Mouse (Mus musculus) kidney, embryonic 16.5 days (tissue): ENCODE results near the gene Zfp663. TPM values are rescaled to one million over a fixed set of nuclear protein-coding genes. Genes with fewer than 3 reads are reported as not detected.
A peak's percentile ranks its signal among the peaks of the same experiment; 100 is the strongest.

Source experiments
- ATAC-seq: fragments of 200-750 bp; cut with Nextera tagmentation; 2 replicates; pipeline ENCODE4 v1.8.0; 2017; ENCODE audit warnings: moderate TSS enrichment; ENCODE audit not compliant: low FRiP score, low TSS enrichment
- H3K27ac ChIP-seq: fragments of 300-500 bp; sonication (generic); 2 replicates; pipeline ENCODE4 v1.5.1; 2014; ENCODE audit warnings: low read length
- H3K27me3 ChIP-seq: fragments of 300-500 bp; sonication (generic); 2 replicates; pipeline ENCODE4 v1.6.1; 2014; ENCODE audit warnings: low read length, control low read depth, mixed read lengths; ENCODE audit not compliant: insufficient read depth
- H3K36me3 ChIP-seq: fragments of 300-500 bp; sonication (generic); 2 replicates; pipeline ENCODE4 v1.6.1; 2014; ENCODE audit warnings: low read length, control low read depth, mixed read lengths; ENCODE audit not compliant: insufficient read depth
- H3K4me1 ChIP-seq: fragments of 300-500 bp; sonication (generic); 2 replicates; pipeline ENCODE4 v1.6.1; 2014; ENCODE audit warnings: low read length, control low read depth, mixed read lengths; ENCODE audit not compliant: insufficient read depth
- H3K4me2 ChIP-seq: fragments of 300-500 bp; sonication (generic); replicated peaks from 2 replicates; pipeline ENCODE4 v1.6.1; 2014; ENCODE audit warnings: low read depth, low read length
- H3K4me3 ChIP-seq: fragments of 300-500 bp; sonication (generic); 2 replicates; pipeline ENCODE4 v1.5.1; 2014; ENCODE audit warnings: mild to moderate bottlenecking, low read length
- H3K9ac ChIP-seq: fragments of 300-500 bp; sonication (generic); replicated peaks from 2 replicates; pipeline ENCODE4 v1.6.1; 2014; ENCODE audit warnings: low read length
- H3K9me3 ChIP-seq: fragments of 300-500 bp; sonication (generic); 2 replicates; pipeline ENCODE4 v1.6.1; 2016; ENCODE audit warnings: low read length, control low read depth
- WGBS: fragments of 180-500 bp; shearing (Covaris S2); extraction: QIAGEN DNeasy Blood & Tissue Kit; methylation state at CpG from one replicate; pipeline ENCODE4 v1.1.7; 2014; 5-methylcytosine and 5-hydroxymethylcytosine counted together
- polyA plus RNA-seq: library from polyadenylated mRNA; unstranded; fragments of >200 nt; fragmentation: Nextera tagmentation; extraction: Ambion mirVana; gene quantifications from 2 replicates; pipeline ENCODE4 v1.2.1, GENCODE M21; 2015

The Zfp663 gene
- polyA plus RNA-seq, 1 experiment from 2014 or later: 1.1 TPM

DNA sequence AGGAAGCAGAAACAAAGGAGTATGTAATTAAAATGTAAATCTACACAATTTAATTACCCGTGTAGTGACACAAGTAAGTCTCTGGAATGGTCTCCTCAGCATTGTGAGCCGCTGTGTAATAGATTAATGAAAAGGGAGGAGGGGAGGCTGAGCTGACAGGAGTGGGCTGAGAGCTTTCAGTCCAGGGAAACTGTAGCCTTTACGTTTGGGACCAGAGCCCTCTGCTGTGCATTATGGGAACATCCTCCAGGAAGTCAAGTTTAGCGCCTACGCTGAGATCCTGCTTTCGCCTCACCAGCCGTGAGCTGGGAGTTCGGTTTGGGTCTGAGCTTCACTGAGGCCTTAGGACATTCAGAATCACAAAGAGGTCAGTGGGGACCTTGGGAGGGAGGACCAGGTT, 19.1 kb downstream of the Zfp663 start:
- 13% methylated on average over 8 of the region's 8 CpGs for WGBS
- Histone ChIP-seq H3K4me1 (no peaks in the 10 kb centered on the region), H3K27ac (no peak overlapping the region), H3K36me3 (no peaks in the 10 kb centered on the region), H3K27me3 (no peaks in the 10 kb centered on the region), H3K4me3 (no peak overlapping the region), H3K9ac (no peak overlapping the region), H3K4me2 (0 out of 2 replicates have a peak overlapping the region, but pooled peaks have one; percentile 20), H3K9me3 (peaks cover 22% of the 10 kb centered on the region)
- ATAC-seq: peak; percentile 63

DNA sequence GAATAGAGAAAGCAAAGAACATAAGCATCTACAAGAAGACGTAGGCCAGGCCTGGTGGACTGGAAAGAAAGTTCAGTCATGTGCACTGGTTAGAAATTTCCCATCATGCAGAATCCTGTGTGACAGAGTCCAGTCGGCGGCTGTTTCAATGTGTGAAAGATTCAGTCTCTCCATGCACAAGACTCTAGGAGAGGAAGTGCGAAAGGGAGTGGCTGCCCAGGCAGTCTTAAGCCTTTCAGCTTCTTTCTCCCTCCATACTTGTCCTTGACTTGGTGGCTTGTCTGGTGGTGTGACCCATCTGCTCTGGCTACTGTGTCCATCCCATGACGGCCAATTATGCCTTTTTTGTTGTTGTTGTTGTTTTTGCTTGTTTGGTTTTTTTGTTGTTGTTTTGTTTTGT, 22.3 kb downstream of the Zfp663 start:
- H3K27me3 ChIP-seq: no peaks in the 10 kb centered on the region
- no peaks in the 10 kb centered on the region for H3K4me1 ChIP-seq
- no peak overlapping the region for H3K9ac ChIP-seq
- no peaks in the 10 kb centered on the region for H3K36me3 ChIP-seq
- H3K9me3 ChIP-seq: no peaks in the 10 kb centered on the region
- H3K4me3 ChIP-seq: no peak overlapping the region
- H3K4me2 ChIP-seq: no peak overlapping the region
- no peak for ATAC-seq
- no peak overlapping the region for H3K27ac ChIP-seq
- 86% methylated on average over 5 of the region's 5 CpGs for WGBS

DNA sequence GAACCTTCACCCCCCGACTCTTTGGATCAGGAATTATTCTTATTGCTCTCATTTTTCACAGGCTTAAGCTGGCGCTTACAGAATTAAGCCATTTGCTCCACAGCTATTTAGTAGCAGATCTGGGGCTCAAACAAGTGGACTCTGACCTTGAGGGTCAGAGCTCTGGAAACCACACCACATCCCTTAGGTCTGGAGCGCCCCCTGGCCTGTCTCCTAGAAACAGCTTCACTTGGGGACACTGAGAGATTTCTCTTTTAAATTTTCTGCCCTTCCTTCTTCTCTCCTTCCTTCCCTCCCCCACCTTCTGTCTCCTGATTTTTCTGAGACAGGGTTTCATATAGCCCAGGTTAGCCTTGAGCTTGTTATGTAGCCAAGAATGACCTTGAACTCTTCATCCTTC, 31.3 kb downstream of the Zfp663 start:
- Histone ChIP-seq H3K9ac (no peak overlapping the region), H3K9me3 (no peaks in the 10 kb centered on the region), H3K4me3 (no peak overlapping the region), H3K27me3 (no peaks in the 10 kb centered on the region), H3K4me2 (no peak overlapping the region), H3K4me1 (peaks cover 5% of the 10 kb centered on the region; the same call in 1 of the 2 replicates), H3K36me3 (no peaks in the 10 kb centered on the region), H3K27ac (no peak overlapping the region)
- WGBS: 29% methylated on average over 3 of the region's 3 CpGs
- ATAC-seq: no peak

DNA sequence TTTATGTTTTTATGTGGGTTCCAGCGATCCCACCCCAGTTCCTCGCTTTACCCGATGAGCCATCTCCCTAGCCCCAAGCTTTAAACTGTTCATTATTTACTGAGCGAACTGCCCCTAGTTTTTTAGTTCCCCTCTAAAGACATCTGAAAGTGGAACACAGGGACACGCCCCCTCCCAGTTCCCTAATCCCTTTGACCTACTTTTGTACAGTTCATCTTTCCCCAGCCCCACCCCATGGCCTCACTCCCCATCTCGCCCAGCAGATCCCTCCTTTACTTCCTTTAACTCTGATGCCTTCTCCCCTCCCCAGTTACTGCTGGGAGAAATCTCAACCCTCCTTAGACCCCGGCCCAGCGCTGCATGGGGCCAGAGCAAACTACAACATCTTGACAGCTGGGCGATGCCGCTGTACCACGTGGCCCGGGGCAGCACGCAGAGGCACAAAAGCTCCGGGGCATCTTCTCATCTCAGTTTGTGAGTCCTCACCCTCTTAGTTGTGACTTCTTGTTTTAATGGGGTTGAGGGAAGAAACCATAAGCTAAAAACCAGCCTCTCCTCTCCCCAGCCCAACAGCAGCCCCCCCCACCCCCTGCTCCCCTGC, 35.8 kb downstream of the Zfp663 start:
- H3K27me3 ChIP-seq: no peaks in the 10 kb centered on the region
- peaks cover 5% of the 10 kb centered on the region; the same call in 1 of the 2 replicates for H3K4me1 ChIP-seq
- ATAC-seq: no peak
- H3K36me3 ChIP-seq: no peaks in the 10 kb centered on the region
- H3K4me3 ChIP-seq: no peak overlapping the region
- no peak overlapping the region for H3K9ac ChIP-seq
- no peak overlapping the region for H3K27ac ChIP-seq
- H3K9me3 ChIP-seq: peaks cover 6% of the 10 kb centered on the region
- no peak overlapping the region for H3K4me2 ChIP-seq
- WGBS: 54% methylated on average over 14 of the region's 14 CpGs

DNA sequence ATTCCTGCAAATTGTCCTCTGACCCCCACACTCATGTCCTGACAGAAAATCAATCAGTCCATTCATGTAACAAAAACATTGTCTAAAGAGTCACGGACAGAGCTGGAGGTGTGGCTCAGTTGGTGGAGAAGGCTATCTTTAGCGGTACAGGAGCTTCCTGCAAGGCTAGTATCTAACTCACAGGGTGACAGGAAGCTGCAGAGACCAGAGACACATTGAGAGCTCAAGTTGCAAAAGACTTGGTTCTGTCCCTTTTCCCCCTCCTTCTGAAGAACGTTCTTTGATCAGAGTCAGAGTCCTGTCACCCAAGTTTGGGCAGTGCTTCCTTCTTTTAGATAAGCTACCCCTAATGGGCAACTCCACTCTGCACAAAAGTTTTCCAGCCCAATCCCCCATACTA, 38.8 kb downstream of the Zfp663 start:
- Histone ChIP-seq H3K27me3 (no peaks in the 10 kb centered on the region), H3K9ac (no peak overlapping the region), H3K4me1 (peaks cover 19% of the 10 kb centered on the region), H3K4me3 (no peak overlapping the region), H3K4me2 (no peak overlapping the region), H3K27ac (no peak overlapping the region), H3K9me3 (peaks cover 6% of the 10 kb centered on the region), H3K36me3 (no peaks in the 10 kb centered on the region)
- no peak for ATAC-seq
- 25% methylated on average over 3 of the region's 3 CpGs for WGBS

DNA sequence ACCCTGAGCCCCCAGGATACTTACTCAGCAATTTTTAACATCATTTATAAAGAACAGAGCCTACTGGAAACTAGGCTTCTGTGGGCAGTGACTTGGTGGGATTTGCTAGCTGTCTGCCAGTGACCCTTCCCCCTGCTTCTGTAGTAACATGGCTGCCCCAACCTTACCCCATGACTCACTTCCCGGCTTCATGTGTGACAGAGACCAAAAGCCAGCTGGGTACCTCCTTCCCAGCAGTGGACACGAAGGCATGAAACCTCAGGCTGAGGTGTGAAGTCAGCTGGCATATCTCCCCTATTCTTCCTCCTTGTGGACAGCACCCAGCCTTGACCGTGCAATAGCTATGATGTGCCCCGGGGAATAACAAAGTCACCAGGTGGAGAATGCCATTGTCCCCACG, 39.8 kb downstream of the Zfp663 start:
- Histone ChIP-seq H3K4me1 (peaks cover 29% of the 10 kb centered on the region), H3K9me3 (peaks cover 6% of the 10 kb centered on the region), H3K4me3 (no peak overlapping the region), H3K36me3 (no peaks in the 10 kb centered on the region), H3K27ac (no peak overlapping the region), H3K27me3 (no peaks in the 10 kb centered on the region), H3K4me2 (no peak overlapping the region), H3K9ac (no peak overlapping the region)
- 66% methylated on average over 5 of the region's 5 CpGs for WGBS
- no peak for ATAC-seq

DNA sequence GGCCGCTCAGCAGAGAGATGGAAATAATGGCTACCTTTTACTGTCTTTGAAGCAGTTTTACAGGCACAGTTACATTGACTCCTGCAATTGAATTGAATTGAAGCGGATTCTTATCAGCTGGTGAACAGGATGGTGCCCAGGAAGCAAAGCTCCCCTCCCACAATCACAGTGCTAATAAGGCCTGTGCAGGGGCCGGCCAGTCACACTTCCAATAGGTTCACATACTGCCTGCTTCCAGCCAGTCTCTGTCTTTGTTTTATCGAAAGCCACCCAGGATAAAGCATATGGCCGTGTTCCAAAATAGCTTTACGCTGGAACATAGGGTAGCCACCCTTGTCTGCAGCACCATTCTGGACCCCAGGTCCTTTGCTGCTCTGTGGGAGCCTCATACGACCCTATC, 41.1 kb downstream of the Zfp663 start:
- ATAC-seq: no peak
- Histone ChIP-seq H3K36me3 (peaks cover 3% of the 10 kb centered on the region; the same call in 1 of the 2 replicates), H3K9me3 (peaks cover 6% of the 10 kb centered on the region), H3K4me1 (peaks cover 42% of the 10 kb centered on the region), H3K27ac (no peak overlapping the region; the same call in 1 of the 2 replicates), H3K4me3 (peak overlapping the region; percentile 99; the same call in 1 of the 2 replicates), H3K4me2 (peak overlapping the region; percentile 94), H3K27me3 (no peaks in the 10 kb centered on the region), H3K9ac (peak overlapping the region; percentile 77)
- 53% methylated on average over 7 of the region's 7 CpGs for WGBS

DNA sequence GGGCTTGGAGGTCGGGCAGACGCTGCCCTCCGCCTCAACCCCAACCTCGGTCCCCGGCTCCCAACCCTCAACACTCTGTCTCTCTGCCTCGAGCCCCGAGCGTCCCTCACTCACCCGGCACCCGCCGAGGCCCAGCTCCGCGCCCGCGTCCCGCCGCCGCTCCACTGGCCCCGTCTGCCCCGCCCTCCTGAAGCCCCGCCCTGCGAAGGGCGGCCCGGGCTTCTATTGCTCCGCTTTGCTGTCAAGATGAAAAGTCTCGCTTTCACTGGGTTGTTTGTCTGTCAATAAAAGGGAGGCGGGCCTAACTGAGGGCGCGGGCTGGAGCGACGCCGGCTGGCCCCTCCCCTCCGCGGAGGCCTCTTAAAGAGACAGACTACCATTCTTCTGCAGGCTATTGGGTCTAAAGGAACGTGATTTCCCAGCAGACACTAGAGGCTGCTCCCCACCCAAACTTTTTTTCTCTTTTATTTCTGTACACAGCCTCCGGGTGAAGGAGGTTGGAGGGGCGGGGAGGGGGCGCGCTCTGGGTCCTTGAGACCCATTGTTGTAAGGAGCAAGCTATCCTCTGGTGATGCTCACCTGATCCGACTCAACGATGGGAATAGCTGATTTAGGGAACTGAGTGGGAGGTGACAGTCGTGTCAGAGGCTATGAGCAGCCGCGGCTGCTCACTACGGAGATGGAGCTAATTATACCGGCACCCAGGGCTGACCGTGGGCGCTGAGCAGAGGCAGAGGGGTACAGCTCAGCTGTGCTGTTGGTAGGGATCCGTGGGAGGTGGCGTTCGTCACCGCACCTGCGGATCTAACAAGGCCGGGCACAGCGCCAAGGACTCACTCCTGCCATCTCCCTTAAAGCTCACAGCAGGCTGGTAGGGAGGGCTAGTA, 42.0 kb downstream of the Zfp663 start, which contains the start of gene Elmo2:
TSS of gene Elmo2 (minus strand) at position 176 of the 887 bp plus-strand sequence.
- Histone ChIP-seq H3K27me3 (no peaks in the 10 kb centered on the region), H3K9ac (peak within 1 kb of the TSS; percentile 92), H3K4me1 (peaks cover 51% of the 10 kb centered on the region), H3K36me3 (peaks cover 3% of the 10 kb centered on the region; the same call in 1 of the 2 replicates), H3K4me3 (peak within 1 kb of the TSS; percentile 99), H3K4me2 (peak within 1 kb of the TSS; percentile 94), H3K9me3 (peaks cover 6% of the 10 kb centered on the region), H3K27ac (peak within 1 kb of the TSS; percentile 73)
- ATAC-seq: peak; percentile 97
- 0% methylated on average over 55 of the region's 55 CpGs for WGBS

DNA sequence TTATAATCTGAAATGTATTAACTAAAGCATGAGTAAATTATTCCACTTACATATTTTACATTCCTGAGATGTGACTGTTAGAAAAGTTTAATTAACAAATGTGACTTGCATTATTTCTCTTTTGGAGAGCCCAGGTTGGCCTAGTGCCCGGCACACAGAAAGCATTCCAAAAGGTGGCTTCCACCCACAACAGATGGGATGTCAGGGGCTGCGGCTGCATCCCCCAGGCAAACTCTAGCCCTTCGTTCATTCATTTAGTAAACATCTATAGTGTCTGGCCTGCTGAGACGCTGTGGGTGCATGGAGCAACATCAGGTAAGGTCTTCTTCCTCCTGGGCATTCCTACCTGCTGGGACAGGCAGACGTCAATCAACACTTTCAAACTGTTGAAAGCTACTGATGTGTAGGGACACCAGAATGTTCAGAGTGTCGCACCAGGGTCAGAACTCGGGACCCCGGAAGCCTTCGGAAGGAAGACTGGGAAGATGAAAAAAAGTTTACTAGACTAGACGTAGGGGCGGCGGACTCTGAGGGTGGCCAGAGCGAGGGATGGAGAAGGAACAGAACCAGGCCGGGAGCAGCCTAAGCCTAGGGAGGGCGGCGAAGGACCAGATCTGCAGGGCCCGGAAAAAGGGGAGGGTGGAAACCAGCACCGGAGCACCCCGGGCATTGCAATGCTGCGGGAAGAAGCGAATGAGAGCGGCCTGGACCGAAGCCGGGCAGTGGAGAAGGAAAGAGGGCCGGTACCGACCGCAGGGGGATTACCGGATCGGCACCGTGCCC, 42.8 kb downstream of the Zfp663 start:
- Histone ChIP-seq H3K36me3 (peaks cover 3% of the 10 kb centered on the region; the same call in 1 of the 2 replicates), H3K4me2 (peak overlapping the region; percentile 94), H3K27me3 (no peaks in the 10 kb centered on the region), H3K4me1 (peaks cover 59% of the 10 kb centered on the region), H3K27ac (peak overlapping the region; percentile 68), H3K4me3 (peak overlapping the region; percentile 99), H3K9ac (peak overlapping the region; percentile 92), H3K9me3 (0 out of 2 replicates have a peak, but pooled peaks cover 1% of the 10 kb centered on the region)
- ATAC-seq: peak; percentile 44
- under 1% methylated on average over 26 of the region's 30 CpGs for WGBS
